Mouse (Mus musculus) liver, embryonic 14.5 days (tissue): ENCODE measurements around the gene Pitx2.

ENCODE experiments used
- CTCF ChIP-seq: IDR thresholded peaks from 2 replicates; pipeline ENCODE4 v1.5.1; 2016; ENCODE audit warnings: antibody characterized with exemption, low read depth, control low read depth
- EP300 ChIP-seq: IDR thresholded peaks from 2 replicates; pipeline ENCODE4 v1.6.1; 2016; ENCODE audit warnings: antibody characterized with exemption, low read depth

- TF ChIP-seq EP300: no peak
- TF ChIP-seq CTCF: no peak
Measured at GRCm38 (mm10) chr3:129209771-129210170, 10.1 kb downstream of the Pitx2 start.
